Mouse (Mus musculus) cerebellum, postnatal 25 days (tissue): Measurements from ENCODE around the gene Map3k3.
"Not testable (repeated sequence)": the region's sequence is repeated elsewhere in the genome, so short reads cannot be mapped to it uniquely, and the experiment has no call there.

Experiments used
- DNase-seq, 2 experiments: peaks; one replicate each; pipeline ENCODE4 v3.0.0; 2021; ENCODE audit warnings: mixed read lengths in 2 of 2

Map3k3 gene

DNA sequence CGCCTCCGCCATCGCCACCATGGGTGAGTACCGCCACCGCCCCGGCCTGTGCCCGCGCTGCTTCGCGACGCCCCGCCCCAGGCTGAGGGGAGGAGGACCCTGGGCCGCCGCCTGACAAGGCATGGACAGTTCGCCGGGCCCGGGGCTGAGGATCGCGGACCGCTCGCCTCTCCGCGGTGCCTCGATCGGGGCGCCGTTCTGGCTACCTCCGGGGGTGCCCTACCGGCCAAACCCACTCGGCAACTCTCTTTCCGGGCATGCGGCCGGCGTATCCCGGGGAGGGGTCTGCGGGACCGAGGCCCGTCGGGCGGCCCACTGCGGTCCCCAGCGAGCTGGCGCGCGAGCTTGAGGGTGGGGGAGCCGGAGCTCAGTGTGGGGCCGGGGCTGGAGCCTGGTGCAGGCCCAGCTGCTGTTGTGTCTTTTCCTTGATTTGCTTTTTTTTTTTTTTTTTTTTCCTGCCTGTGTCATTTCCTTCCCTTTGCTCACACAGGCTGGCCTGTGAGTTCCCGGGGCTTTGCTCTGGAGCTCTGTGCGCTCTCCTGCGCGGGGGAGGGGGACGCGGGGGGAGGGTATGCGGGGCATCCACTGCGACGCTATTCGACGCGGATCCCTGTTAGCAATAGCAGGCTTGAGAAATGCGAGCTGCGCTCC lies 623 bp downstream of the Map3k3 start:
- peak; percentile 81 to 83 for DNase-seq

DNA sequence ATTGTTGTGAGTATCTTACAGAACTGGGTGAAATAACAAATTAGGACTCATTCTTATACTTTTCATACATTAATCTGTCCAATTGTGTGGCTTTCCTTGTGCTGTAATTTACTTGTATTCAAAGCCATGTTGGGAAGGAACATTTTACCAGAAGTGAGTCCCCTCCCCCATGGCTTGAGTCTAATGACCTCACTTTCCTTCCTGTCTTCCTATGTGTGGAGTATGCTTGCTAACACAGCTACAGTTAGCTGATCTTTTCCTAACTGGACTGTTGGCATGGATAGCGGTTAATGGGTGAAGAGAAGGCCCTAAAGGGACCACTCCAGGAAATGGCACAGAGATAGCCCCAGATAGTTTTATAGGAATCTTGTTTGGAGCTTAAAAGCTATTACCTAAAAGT lies 13.8 kb downstream of the Map3k3 start:
- no peak for DNase-seq

DNA sequence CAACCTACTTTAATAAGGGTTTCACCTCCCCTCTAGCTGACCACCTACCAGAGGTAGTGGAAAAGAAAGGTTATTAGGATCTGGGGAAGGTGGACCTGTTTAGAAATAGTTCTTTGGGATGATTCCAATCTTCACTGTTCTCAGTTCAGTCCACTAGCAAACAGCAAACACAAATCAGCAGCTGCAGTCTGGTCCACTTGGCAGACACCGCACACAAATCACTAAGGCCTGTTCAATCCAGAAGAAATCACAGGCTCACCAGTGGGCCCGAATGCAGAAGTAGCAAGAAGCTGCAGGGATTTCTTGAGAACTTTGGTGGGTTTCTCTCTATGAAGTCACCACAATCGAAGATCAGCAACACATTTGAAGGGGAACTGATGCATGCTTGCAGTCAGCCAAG lies 18.5 kb downstream of the Map3k3 start:
- no peak for DNase-seq

DNA sequence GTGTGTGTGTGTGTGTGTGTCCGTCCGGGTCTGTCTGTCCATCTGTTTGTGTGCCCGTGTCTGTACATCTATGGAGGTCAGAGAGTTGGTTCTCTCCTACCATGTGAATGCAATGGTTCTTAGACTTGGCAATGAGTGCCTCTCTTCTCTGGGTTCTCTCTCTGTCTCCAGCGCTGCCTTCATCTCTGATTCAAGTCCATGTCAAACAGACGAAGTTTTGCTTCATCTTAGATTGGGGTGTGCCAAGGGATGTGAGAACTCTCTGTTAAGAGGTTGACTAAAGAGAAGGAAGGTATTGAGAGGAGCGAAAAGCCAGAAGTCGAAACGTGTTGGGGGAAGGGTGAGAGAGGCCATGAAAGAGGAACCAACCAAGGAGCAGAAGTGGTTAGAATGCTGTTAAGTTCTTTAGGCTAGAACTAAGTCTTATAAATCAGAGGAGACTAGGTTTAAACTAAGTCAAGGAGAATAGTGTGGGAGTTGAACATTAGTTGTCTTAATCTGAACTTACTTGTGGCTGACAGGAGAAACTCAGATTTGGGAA lies 21.7 kb downstream of the Map3k3 start:
- no peak for DNase-seq

DNA sequence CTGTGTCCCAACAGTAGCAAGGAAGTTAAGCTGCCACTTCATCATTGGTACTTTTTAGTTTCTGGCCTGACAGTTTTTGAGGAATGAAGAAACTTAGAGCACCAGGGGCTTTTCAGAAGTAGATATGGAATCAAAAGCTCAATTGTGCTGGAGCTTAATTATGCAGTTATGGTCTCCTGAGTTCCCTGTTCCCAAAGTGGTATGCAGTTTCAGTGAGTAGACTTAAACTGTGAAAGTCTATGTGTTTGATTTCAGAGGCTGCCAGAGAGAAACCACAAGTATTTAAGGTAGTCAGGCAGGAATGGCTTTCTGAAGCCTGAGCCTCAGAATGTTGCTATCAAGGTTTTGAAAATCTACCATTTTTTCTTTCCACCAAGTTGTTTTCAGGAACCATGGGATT lies 27.3 kb downstream of the Map3k3 start:
- no peak for DNase-seq

DNA sequence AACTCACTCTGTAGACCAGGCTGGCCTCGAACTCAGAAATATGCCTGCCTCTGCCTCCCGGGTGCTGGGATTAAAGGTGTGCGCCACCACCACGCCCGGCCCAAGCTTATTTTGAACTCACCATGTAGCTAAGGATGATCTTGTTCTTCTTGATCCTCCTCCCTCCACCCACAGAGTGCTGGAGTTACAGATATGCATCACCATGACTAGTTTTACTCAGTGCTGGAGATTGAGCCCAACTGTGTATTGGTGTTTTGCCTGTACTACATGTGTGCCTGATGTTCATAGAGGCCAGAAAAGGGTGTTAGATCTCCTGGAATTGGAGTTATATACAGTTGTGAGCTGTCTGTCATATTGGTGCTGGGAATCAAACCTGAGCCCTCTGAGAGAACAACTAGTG lies 37.8 kb downstream of the Map3k3 start:
- DNase-seq = no peak

DNA sequence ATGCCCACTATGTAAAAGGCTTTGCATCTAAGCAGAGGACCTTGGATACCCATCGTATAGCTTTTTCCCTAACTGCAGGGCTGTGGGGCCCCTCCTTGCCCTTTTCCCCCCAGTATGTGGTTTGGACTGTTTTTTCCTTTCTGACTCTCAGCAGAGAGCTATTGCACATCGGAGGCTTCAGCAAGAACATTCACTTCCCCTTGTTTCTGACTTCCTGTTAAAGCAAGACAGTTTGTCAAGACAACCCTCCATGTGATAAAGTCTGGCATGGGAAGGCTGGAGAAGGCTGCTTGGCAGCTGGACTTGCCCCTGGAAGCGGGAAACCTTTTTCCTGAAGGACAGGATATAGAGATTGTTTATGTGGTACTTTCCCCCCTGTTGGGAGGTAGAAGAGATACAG lies 38.3 kb downstream of the Map3k3 start:
- no peak for DNase-seq

DNA sequence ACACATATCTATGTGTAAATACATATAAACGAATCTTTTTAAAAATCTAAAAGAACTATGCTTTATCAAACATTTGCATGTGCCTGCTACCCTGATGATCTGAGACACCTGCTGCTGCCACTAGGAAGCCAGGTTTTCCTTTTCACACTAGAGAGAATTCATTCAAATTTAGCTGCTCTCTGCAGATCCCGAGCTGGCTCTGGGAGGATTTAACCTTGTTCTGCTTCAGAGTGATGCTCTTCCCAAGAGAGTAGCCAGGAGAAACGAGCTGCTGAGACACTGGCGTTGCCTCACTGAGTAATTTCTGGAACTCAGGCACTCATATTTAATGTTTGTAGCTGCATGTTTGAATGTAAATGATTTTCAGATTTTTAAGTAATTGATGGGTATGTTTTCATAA lies 40.4 kb downstream of the Map3k3 start:
- DNase-seq = no peak

DNA sequence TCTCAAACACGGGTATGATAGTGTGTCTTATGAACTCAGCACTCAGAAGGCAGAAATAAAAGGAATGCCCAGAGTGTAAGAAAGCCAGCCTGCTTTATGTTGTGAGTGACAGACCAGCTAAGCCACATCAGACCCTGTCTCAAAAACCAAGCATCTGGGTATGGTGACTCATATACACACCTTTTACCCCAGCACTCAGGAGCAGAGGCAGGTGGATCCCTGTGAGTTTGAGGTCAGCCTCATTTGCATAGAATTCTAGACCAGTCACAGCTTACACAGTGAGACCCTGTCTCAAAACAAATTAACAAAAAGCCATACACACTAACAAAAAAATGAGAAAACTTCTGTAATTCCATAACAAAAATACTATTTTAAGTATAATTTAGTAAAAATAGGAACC lies 41.4 kb downstream of the Map3k3 start:
- no peak for DNase-seq

DNA sequence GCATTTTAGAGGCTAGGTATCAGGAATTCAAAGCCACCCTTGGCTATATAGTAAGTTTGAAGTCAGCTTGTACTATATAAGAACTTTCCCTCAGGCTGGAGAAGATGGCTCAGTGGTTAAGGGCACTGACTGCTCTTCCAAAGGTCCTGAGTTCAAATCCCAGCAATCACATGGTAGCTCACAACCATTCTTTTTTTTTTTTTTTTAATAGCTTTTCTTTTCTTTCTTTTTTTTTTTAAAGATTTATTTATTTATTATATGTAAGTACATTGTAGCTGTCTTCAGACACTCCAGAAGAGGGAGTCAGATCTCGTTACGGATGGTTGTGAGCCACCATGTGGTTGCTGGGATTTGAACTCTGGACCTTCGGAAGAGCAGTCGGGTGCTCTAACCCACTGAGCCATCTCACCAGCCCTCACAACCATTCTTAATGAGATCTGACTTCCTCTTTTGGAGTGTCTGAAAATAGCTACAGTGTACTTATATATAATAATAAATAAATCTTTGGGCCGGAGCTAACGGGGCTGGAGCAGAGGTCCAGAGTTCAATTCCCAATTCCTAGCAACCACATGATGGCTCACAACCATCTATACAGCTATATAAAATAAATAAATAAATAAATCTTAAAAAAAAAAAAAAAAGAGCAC lies 42.4 kb downstream of the Map3k3 start:
- DNase-seq = not testable (repeated sequence)

DNA sequence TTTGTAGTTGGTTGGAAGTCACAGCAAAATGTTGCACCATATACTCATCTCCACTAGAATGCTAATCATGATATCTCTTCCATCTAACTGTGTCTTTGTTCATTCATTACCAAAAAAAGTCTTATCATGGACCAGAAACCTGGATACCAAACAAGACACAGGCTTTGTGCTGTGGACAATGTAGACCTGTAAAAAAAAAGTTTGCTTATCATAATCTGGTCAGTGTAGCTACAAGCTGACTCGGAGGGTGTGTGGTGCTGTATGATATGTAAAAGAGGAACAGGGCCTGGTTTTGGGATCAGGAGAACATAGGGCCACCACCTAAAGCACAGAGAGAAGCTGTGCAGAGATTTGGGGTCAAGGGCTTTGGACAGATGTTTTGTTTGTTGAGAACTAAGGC lies 45.1 kb downstream of the Map3k3 start:
- DNase-seq = no peak

DNA sequence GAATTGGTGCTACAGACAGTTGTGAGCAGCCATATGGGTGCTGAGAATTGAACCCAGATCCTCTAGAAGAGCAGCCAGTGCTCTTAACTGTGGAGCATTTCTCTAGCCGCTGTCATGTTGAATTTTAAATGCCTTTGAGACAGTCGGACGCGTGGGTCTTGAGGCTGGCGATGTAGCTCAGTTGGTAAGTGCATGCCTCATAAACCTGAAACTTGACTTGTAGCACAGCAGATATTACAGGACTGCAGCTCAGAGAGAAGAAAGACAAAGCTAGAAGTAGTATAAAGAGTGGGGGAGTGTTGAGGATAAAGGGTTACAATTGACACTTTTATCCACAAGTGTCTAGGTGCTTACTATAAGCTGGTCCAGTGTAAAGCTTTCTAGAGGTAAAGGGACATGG lies 48.1 kb downstream of the Map3k3 start:
- no peak for DNase-seq

DNA sequence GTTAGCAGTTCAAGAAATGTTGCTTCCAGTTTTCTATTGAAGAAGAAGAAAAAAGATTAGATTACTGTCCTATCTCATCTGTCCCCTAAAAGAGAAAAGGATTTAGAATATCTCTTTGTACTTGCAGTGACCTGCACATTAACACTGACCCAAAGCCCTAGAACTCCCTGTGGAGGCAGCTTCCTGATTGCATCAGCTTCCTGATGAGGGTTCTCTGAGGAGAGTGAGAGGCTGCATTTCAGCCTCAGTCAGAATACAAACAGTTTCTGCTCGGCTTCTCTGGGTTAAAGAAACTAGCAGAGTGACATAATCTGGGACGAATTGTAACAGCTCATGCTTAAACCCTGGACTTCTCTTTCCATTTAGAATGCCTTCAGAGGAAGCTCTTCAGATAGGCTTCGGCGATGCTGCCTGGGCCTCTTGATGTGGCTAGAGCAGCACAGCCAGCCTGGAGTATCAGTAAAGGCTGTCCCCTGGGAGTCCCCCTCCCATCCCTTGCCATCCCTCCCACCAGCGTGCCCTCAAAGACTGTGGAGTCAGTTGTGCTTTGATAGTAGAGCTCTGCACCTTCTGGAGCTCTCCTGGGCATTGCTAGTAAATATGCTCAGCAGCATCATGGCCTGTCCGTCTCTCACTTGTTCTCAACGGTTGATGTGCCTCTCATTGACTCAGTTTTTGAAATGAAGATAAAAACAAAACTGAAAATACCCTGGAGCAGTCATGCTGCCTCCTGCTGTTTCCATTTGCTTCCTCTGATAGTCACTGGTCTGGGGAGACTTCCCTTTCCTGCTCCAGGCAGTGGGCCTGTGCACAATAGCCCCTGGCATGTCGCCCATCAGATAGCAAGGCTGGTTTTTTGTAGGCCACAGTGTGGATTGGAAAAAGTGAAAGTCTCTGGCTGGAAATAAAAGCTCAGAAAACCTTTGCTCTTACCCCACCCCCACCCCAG lies 50.4 kb downstream of the Map3k3 start:
- peak; percentile 56 to 75 for DNase-seq

DNA sequence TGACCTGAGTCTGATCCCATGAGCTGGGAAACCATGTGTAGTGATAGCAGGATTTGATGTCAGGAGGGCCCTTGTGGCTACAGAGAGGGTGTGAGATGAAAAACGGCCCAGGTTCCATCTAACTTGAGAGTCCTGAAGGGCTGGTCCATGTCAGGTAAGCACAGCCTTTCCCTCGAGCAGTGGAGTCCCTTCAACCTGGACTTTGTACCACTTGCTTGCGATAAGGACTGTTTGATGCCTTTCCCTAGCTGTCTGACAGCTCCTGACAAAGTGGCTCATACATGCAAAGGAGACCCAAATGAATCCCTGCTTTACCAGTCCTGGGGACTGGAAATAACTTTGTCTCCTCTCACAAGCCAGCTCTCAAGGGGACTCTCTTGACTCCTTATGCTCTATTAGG lies 66.8 kb downstream of the Map3k3 start:
- DNase-seq = no peak

DNA sequence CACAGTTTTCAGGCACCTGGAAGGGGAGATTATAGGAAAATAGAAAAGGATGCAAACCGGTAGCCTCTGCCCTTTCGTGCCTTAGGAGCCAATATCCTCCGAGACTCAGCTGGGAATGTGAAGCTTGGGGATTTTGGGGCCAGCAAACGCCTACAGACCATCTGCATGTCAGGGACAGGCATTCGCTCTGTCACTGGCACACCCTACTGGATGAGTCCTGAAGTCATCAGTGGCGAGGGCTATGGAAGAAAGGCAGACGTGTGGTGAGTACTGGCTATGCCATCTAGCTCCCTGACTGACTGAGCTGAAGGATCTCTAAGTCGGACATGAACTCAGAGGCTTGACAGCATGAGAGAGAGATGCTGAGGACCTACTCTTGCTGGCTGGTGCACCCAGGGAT lies 67.7 kb downstream of the Map3k3 start:
- peak; percentile 38 to 54 for DNase-seq

DNA sequence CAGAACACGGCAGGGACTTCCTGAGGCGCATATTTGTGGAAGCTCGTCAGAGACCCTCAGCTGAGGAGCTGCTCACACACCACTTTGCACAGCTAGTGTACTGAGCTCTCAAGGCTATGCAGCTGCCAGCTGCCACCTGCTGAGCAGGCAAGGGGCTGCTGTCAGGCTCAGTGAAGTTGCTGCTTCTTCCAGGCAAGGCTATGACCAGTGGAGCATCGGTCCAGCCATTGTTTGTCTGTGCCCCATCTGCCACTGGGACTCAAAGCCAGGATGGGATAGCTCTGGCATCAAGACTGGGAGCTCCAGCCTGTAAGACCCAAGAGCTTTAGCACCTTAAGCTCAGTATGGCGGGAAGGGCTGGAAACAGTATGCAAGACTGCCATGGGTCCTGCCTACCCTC lies 69.7 kb downstream of the Map3k3 start:
- peak in 1 of 2 experiments; percentile 39 for DNase-seq

DNA sequence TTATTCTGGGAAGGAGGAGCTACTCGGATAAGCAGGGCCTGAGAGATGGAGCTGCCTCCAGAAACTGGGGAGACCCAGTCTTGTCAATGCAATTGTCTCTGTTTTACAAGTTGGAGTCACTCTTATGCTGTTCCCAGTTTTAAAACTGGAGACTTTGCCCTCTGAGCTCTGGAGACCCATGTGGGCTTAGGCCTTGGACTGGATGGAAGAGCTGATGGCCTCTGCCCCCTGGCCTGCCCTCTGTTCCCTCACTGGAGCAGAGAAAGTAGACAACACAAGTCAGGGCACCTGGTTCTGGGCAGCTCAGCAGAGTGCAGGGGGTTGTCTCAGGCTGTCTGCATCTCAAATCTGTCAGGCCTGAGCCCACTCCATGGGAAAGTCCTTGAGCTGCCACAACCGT lies 70.4 kb downstream of the Map3k3 start:
- DNase-seq = no peak

DNA sequence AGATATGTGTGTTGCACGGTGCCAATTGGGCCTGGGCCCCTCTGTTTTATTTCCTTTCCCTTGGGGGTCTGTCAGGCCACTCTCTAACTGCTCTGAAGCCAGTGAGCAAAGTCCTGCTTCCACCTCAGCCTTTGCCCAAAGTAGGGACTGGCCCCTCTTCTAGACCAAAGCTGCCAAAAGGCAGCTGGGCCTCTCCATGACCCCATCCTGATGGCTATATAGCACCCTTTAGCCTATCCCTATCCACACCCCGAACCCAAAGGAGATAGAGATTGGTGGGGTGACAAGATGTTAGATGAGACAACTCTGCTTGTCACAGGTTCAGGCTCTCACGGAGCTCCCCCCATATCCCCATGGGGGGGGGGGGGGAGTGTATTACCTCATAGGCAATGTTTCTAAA lies 71.3 kb downstream of the Map3k3 start:
- no peak for DNase-seq

DNA sequence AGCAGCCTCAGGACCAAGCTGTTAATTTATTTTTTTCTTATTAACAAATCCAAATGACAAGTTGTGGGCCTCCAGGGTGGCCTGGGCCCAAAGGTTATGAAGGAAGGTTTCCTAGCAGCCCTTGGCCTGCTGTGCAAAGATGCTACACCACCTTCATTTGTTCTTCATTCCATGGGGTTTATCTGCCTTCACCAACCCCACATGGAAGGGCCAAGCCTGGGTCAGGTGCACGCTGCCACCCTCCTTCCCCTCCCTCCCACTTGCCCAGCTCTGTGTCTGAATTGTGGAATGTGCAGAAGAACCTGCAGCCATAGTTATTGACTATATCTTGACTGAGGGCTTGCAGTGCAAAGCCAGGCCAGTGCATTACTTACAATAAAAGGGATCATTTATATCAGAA lies 71.8 kb downstream of the Map3k3 start:
- DNase-seq = no peak

DNA sequence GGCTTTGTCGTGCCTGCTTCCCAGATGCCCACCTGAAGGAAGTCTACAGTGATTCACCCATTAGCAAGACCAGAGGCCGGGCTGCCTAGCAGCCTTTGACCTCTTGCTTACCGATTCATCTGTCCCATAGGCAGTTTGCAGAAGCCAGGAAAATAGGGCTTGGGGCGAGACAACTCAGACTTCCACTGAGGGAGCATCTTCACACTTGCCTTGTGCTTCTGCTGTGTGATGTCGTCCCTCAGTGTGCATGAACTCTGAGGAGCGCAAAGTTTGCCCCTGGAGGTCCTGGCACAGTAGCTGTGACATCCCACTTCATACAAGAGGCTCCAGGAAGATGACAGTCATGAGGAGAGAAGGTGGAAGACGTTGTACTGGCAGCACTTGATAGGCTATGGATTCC lies 72.7 kb downstream of the Map3k3 start:
- DNase-seq = no peak

DNA sequence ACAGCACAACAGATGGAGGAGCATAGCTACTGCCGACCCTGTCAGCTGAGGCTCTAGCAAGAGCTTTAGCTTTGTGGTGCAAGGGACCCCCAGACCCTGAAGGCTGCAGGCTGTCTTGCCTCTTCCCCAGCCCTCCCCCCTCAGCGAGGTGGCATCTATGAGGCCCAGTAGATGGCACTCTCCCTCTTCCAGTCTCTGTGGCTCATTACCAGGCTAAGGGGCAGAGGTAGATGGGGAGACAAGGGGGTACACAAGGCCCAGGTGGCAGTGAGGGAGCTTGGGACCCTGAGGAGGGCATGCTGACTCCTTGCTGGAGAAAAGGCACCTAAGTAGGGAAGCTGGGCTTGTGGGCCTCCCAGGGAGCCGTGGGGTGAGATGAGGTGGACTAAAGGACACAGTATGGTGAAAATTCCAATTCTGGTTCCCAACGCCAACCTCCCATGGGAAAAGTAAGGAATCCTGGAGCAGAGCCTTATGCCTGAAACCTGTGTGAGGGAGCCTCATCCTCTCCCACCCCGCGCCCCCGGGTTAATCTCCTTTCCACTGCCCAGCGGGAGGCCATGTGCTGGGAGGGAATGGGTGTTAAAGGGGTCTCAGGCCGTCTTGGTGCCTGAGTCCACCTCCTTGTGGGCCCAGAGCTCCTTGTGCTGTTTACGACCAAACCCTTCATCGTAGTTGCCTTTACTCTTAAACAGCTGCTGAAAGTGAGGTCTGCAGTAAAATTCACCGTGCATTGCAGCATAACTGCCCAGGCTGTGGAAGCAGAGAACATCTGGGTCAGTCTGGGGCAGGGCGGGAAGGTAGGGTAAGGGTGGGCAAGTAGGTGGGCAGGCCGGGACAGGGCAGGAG lies 73.9 kb downstream of the Map3k3 start:
- peak; percentile 63 to 71 for DNase-seq

DNA sequence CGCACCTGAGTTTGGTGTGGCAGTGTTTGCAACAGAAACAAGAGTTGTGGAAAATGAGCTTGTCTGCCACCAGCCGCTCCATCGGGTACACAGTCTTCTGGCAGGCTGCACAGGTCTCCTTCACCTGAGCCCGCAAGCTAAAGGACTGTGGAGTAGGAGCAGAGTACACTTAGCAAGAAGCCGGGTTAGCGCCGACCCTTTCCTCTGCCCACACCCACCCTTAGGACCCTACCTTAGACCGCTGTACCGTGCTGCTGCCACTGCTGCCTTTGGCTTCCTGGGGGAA lies 74.5 kb downstream of the Map3k3 start:
- peak in 1 of 2 experiments; percentile 55 for DNase-seq
